Mouse (Mus musculus) CH12F3 (cell line): ENCODE results near the gene Sirt7.
"Not testable (repeated sequence)": the region's sequence is repeated elsewhere in the genome, so short reads cannot be mapped to it uniquely, and the experiment has no call there.

Experiments used
- in situ Hi-C: fragments of 300-500 bp; cut with MboI; formaldehyde crosslinking; loops from 2 replicates; pipeline ENCODE4 v1.14.3; 2020; ENCODE audit warnings: low sequenced_read_pairs

Sirt7 gene

GRCm38 (mm10) chr11:120588531-120588930, 36.5 kb downstream of the Sirt7 start:
- in situ Hi-C loops: no loop called here

- in situ Hi-C loops: no loop called here
Measured at GRCm38 (mm10) chr11:120583937-120584336, 41.1 kb downstream of the Sirt7 start.

GRCm38 (mm10) chr11:120582982-120583293, 42.1 kb downstream of the Sirt7 start:
- in situ Hi-C loops: not testable (repeated sequence)

GRCm38 (mm10) chr11:120582268-120582981, 42.6 kb downstream of the Sirt7 start:
- in situ Hi-C loops: no loop called here

- in situ Hi-C loops: no loop called here
Measured at GRCm38 (mm10) chr11:120581490-120582267, 43.4 kb downstream of the Sirt7 start, which contains the start of gene Arhgdia. Gene Arhgdia (minus strand): TSS chr11:120581624.

GRCm38 (mm10) chr11:120580871-120581331, 44.1 kb downstream of the Sirt7 start:
- in situ Hi-C loops: no loop called here

- in situ Hi-C loops: no loop called here
Measured at GRCm38 (mm10) chr11:120580190-120580589, 44.9 kb downstream of the Sirt7 start.

- in situ Hi-C loops: no loop called here
Measured at GRCm38 (mm10) chr11:120579316-120580107, 45.5 kb downstream of the Sirt7 start.

- in situ Hi-C loops: no loop called here
Measured at GRCm38 (mm10) chr11:120578694-120579243, 46.3 kb downstream of the Sirt7 start.

GRCm38 (mm10) chr11:120578024-120578693, 46.9 kb downstream of the Sirt7 start:
- in situ Hi-C loops: no loop called here

GRCm38 (mm10) chr11:120577211-120578023, 47.6 kb downstream of the Sirt7 start:
- in situ Hi-C loops: no loop called here

GRCm38 (mm10) chr11:120576365-120576981, 48.6 kb downstream of the Sirt7 start:
- in situ Hi-C loops: no loop called here

GRCm38 (mm10) chr11:120575940-120576339, 49.1 kb downstream of the Sirt7 start:
- in situ Hi-C loops: no loop called here

GRCm38 (mm10) chr11:120575046-120575445, 50.0 kb downstream of the Sirt7 start:
- in situ Hi-C loops: no loop called here

- in situ Hi-C loops: no loop called here
Measured at GRCm38 (mm10) chr11:120574278-120574600, 50.8 kb downstream of the Sirt7 start.

- in situ Hi-C loops: no loop called here
Measured at GRCm38 (mm10) chr11:120573585-120574277, 51.3 kb downstream of the Sirt7 start.

GRCm38 (mm10) chr11:120572752-120573584, 52.1 kb downstream of the Sirt7 start, which contains the start of gene P4hb:
Gene P4hb (minus strand): TSS chr11:120573253.
- in situ Hi-C loops: no loop called here

GRCm38 (mm10) chr11:120572417-120572751, 52.7 kb downstream of the Sirt7 start:
- in situ Hi-C loops: no loop called here
